Mouse (Mus musculus): Measurements from ENCODE around the gene Eif4a3. TPM values are rescaled to one million over a fixed set of nuclear protein-coding genes. Genes with fewer than 3 reads are reported as not detected.
"Not testable (repeated sequence)": the region's sequence is repeated elsewhere in the genome, so short reads cannot be mapped to it uniquely, and the experiment has no call there.

The Eif4a3 gene
- polyA plus RNA-seq, 1 experiment from 2014 or later = 385 TPM

- Histone ChIP-seq H3K9me3 (no peaks in the 10 kb centered on the region), H3K27ac (no peak overlapping the region), H3K27me3 (no peaks in the 10 kb centered on the region), H3K9ac (no peak overlapping the region), H3K4me3 (no peak overlapping the region), H3K4me1 (peaks cover 14% of the 10 kb centered on the region), H3K4me2 (no peak overlapping the region), H3K36me3 (peaks cover 6% of the 10 kb centered on the region; the same call in 1 of the 2 replicates)
- ATAC-seq (ENCODE audit: insufficient number of reproducible peaks, insufficient read depth, low FRiP score, low TSS enrichment, low read depth) = no peak
- WGBS = 91% methylated on average over 13 of the region's 13 CpGs
These were observed 35.5 kb downstream of the Eif4a3 start for GRCm38 (mm10) chr11:119264413-119264812.

GRCm38 (mm10) chr11:119259977-119260376 is 39.9 kb downstream of the Eif4a3 start:
- Histone ChIP-seq H3K4me3 (no peak overlapping the region), H3K27ac (no peak overlapping the region), H3K9me3 (no peaks in the 10 kb centered on the region), H3K27me3 (no peaks in the 10 kb centered on the region), H3K9ac (no peak overlapping the region), H3K36me3 (peaks cover 6% of the 10 kb centered on the region; the same call in 1 of the 2 replicates), H3K4me2 (no peak overlapping the region), H3K4me1 (peaks cover 5% of the 10 kb centered on the region)
- no peak for ATAC-seq (ENCODE audit: insufficient number of reproducible peaks, insufficient read depth, low FRiP score, low TSS enrichment, low read depth)
- 81% methylated on average over 8 of the region's 8 CpGs for WGBS

- ATAC-seq (ENCODE audit: insufficient number of reproducible peaks, insufficient read depth, low FRiP score, low TSS enrichment, low read depth) = no peak
- H3K36me3 ChIP-seq = no peaks in the 10 kb centered on the region
- H3K4me1 ChIP-seq = peaks cover 5% of the 10 kb centered on the region
- no peaks in the 10 kb centered on the region for H3K9me3 ChIP-seq
- no peak overlapping the region for H3K27ac ChIP-seq
- 64% methylated on average over 23 of the region's 23 CpGs for WGBS
- peak overlapping the region; percentile 31 for H3K4me3 ChIP-seq
- peak overlapping the region; percentile 47 for H3K9ac ChIP-seq
- peak overlapping the region; percentile 54 for H3K4me2 ChIP-seq
- no peaks in the 10 kb centered on the region for H3K27me3 ChIP-seq
These were observed 41.1 kb downstream of the Eif4a3 start for GRCm38 (mm10) chr11:119258572-119259322.

- H3K4me1 ChIP-seq = peaks cover 10% of the 10 kb centered on the region
- peak overlapping the region; percentile 31 for H3K4me3 ChIP-seq
- H3K9me3 ChIP-seq = no peaks in the 10 kb centered on the region
- no peaks in the 10 kb centered on the region for H3K27me3 ChIP-seq
- WGBS = 63% methylated on average over 9 of the region's 9 CpGs
- H3K27ac ChIP-seq = no peak overlapping the region
- no peak for ATAC-seq (ENCODE audit: insufficient number of reproducible peaks, insufficient read depth, low FRiP score, low TSS enrichment, low read depth)
- peak overlapping the region; percentile 54 for H3K4me2 ChIP-seq
- no peaks in the 10 kb centered on the region for H3K36me3 ChIP-seq
- H3K9ac ChIP-seq = peak overlapping the region; percentile 47
These were observed 41.7 kb downstream of the Eif4a3 start for GRCm38 (mm10) chr11:119258216-119258571.

GRCm38 (mm10) chr11:119256557-119256956 is 43.3 kb downstream of the Eif4a3 start:
- not testable (repeated sequence) for H3K4me3 ChIP-seq; H3K36me3 ChIP-seq; H3K9me3 ChIP-seq; ATAC-seq (ENCODE audit: insufficient number of reproducible peaks, insufficient read depth, low FRiP score, low TSS enrichment, low read depth); H3K4me2 ChIP-seq; H3K27ac ChIP-seq; H3K27me3 ChIP-seq; H3K9ac ChIP-seq
- peaks cover 26% of the 10 kb centered on the region for H3K4me1 ChIP-seq
- 88% methylated on average over 5 of the region's 5 CpGs for WGBS

GRCm38 (mm10) chr11:119252854-119253541 is 46.9 kb downstream of the Eif4a3 start:
- no peak overlapping the region for H3K27ac ChIP-seq
- H3K9me3 ChIP-seq = no peaks in the 10 kb centered on the region
- H3K9ac ChIP-seq = peak overlapping the region; percentile 62
- H3K27me3 ChIP-seq = no peaks in the 10 kb centered on the region
- H3K4me1 ChIP-seq = peaks cover 33% of the 10 kb centered on the region
- ATAC-seq (ENCODE audit: insufficient number of reproducible peaks, insufficient read depth, low FRiP score, low TSS enrichment, low read depth) = peak; percentile 60; the same call in 1 of the 2 replicates
- peak overlapping the region; percentile 62 for H3K4me2 ChIP-seq
- peak overlapping the region; percentile 31 for H3K4me3 ChIP-seq
- H3K36me3 ChIP-seq = no peaks in the 10 kb centered on the region
- WGBS = 8% methylated on average over 22 of the region's 22 CpGs

GRCm38 (mm10) chr11:119250998-119251397 is 48.9 kb downstream of the Eif4a3 start:
- ATAC-seq (ENCODE audit: insufficient number of reproducible peaks, insufficient read depth, low FRiP score, low TSS enrichment, low read depth) = no peak
- Histone ChIP-seq H3K9me3 (no peaks in the 10 kb centered on the region), H3K4me2 (no peak overlapping the region)

GRCm38 (mm10) chr11:119249011-119249410 is 50.9 kb downstream of the Eif4a3 start:
- H3K9ac ChIP-seq = no peak overlapping the region; the same call in 1 of the 2 replicates
- peaks cover 28% of the 10 kb centered on the region for H3K4me1 ChIP-seq
- no peaks in the 10 kb centered on the region for H3K9me3 ChIP-seq
- no peaks in the 10 kb centered on the region for H3K36me3 ChIP-seq
- H3K27ac ChIP-seq = no peak overlapping the region
- no peak overlapping the region for H3K4me3 ChIP-seq
- no peak overlapping the region for H3K4me2 ChIP-seq
- no peaks in the 10 kb centered on the region for H3K27me3 ChIP-seq
- 24% methylated on average over 6 of the region's 6 CpGs for WGBS
- ATAC-seq (ENCODE audit: insufficient number of reproducible peaks, insufficient read depth, low FRiP score, low TSS enrichment, low read depth) = no peak

More at GRCm38 (mm10) chr11:119250998-119251397, 48.9 kb downstream of the Eif4a3 start:
- WGBS = 66% methylated on average over 17 of the region's 17 CpGs
- H3K27ac ChIP-seq = no peak overlapping the region
- H3K36me3 ChIP-seq = no peaks in the 10 kb centered on the region
- H3K9ac ChIP-seq = no peak overlapping the region
- H3K4me3 ChIP-seq = no peak overlapping the region
- H3K4me1 ChIP-seq = peaks cover 28% of the 10 kb centered on the region
- no peaks in the 10 kb centered on the region for H3K27me3 ChIP-seq

GRCm38 (mm10) chr11:119245543-119245942 is 54.3 kb downstream of the Eif4a3 start:
- H3K4me1 ChIP-seq; H3K4me2 ChIP-seq; H3K9ac ChIP-seq; H3K27ac ChIP-seq; H3K36me3 ChIP-seq; ATAC-seq (ENCODE audit: insufficient number of reproducible peaks, insufficient read depth, low FRiP score, low TSS enrichment, low read depth); H3K27me3 ChIP-seq; H3K9me3 ChIP-seq; H3K4me3 ChIP-seq: not testable (repeated sequence)
- 90% methylated on average over 6 of the region's 6 CpGs for WGBS

- peaks cover 12% of the 10 kb centered on the region for H3K4me1 ChIP-seq
- no peaks in the 10 kb centered on the region for H3K9me3 ChIP-seq
- no peak overlapping the region for H3K27ac ChIP-seq
- H3K4me2 ChIP-seq = no peak overlapping the region
- no peaks in the 10 kb centered on the region for H3K27me3 ChIP-seq
- H3K36me3 ChIP-seq = no peaks in the 10 kb centered on the region
- 95% methylated on average over 12 of the region's 12 CpGs for WGBS
- no peak overlapping the region for H3K4me3 ChIP-seq
- ATAC-seq (ENCODE audit: insufficient number of reproducible peaks, insufficient read depth, low FRiP score, low TSS enrichment, low read depth) = no peak
- H3K9ac ChIP-seq = no peak overlapping the region
These were observed 60.4 kb downstream of the Eif4a3 start for GRCm38 (mm10) chr11:119239480-119239879.
